Mouse (Mus musculus) ES-Bruce4 (cell line): Measurements from ENCODE around the gene Paxx. TPM values are rescaled to one million over a fixed set of nuclear protein-coding genes. Genes with fewer than 3 reads are reported as not detected.
A peak's percentile ranks its signal among the peaks of the same experiment; 100 is the strongest.

ENCODE experiments used
- H3K27ac ChIP-seq: 2 replicates; pipeline ENCODE4 v1.5.1; 2012; ENCODE audit warnings: low read length, inconsistent platforms; ENCODE audit not compliant: insufficient read depth
- H3K27me3 ChIP-seq: 2 replicates; pipeline ENCODE4 v1.6.1; 2012; ENCODE audit warnings: mild to moderate bottlenecking, low read length, inconsistent platforms; ENCODE audit not compliant: control insufficient read depth, poor library complexity, insufficient read depth, severe bottlenecking
- H3K36me3 ChIP-seq: 2 replicates; pipeline ENCODE4 v1.6.1; 2012; ENCODE audit warnings: inconsistent platforms, mild to moderate bottlenecking, low read length, moderate library complexity; ENCODE audit not compliant: control insufficient read depth, poor library complexity, insufficient read depth, severe bottlenecking
- H3K4me1 ChIP-seq: one replicate; pipeline ENCODE4 v1.8.1; 2011; ENCODE audit warnings: low read length; ENCODE audit not compliant: control insufficient read depth, insufficient read depth
- H3K4me3 ChIP-seq: 2 replicates; pipeline ENCODE4 v1.5.1; 2011; ENCODE audit warnings: low read depth, mild to moderate bottlenecking, low read length
- H3K9ac ChIP-seq: 2 replicates; pipeline ENCODE4 v1.6.1; 2012; ENCODE audit warnings: low read depth, mild to moderate bottlenecking, inconsistent platforms; ENCODE audit not compliant: poor library complexity, severe bottlenecking
- H3K9me3 ChIP-seq: replicated peaks from 2 replicates; pipeline ENCODE4 v1.6.1; 2012; ENCODE audit warnings: mild to moderate bottlenecking, low read length, inconsistent platforms; ENCODE audit not compliant: control insufficient read depth, poor library complexity, insufficient read depth, severe bottlenecking
- CTCF ChIP-seq: IDR thresholded peaks from one replicate; pipeline ENCODE4 v1.8.1; 2011; ENCODE audit warnings: low read depth, low read length
- EP300 ChIP-seq: IDR thresholded peaks from 2 replicates; pipeline ENCODE4 v1.6.1; 2011; ENCODE audit warnings: low read depth, low read length; ENCODE audit not compliant: insufficient read depth
- POLR2A ChIP-seq: IDR thresholded peaks from one replicate; pipeline ENCODE4 v1.8.1; 2011; ENCODE audit warnings: low read length; ENCODE audit not compliant: insufficient read depth
- polyA plus RNA-seq: library from polyadenylated mRNA; stranded (reverse); fragments of >200 nt; gene quantifications from 2 replicates; pipeline ENCODE4 v1.2.4, GENCODE M21; 2011; ENCODE audit warnings: low read depth; ENCODE audit not compliant: missing spikeins, insufficient read depth, insufficient read length

Paxx gene
- polyA plus RNA-seq, 1 experiment, result 3.7 TPM

- H3K27ac ChIP-seq, result no peak overlapping the region
- H3K4me1 ChIP-seq, result no peaks in the 10 kb centered on the region
Measured at GRCm38 (mm10) chr2:25497846-25498575, 37.1 kb upstream of the Paxx start.

GRCm38 (mm10) chr2:25496462-25496861 lies 35.6 kb upstream of the Paxx start:
- Histone ChIP-seq H3K9ac (no peak overlapping the region), H3K36me3 (no peaks in the 10 kb centered on the region), H3K27me3 (no peaks in the 10 kb centered on the region), H3K4me3 (no peak overlapping the region), H3K27ac (no peak overlapping the region), H3K4me1 (no peaks in the 10 kb centered on the region), H3K9me3 (no peaks in the 10 kb centered on the region)
- TF ChIP-seq CTCF (peak; percentile 43), POLR2A (no peak), EP300 (no peak)

More at GRCm38 (mm10) chr2:25497846-25498575, 37.1 kb upstream of the Paxx start:
- TF ChIP-seq EP300 (no peak), CTCF (no peak), POLR2A (no peak)
- H3K9ac ChIP-seq, result no peak overlapping the region
- H3K9me3 ChIP-seq, result no peaks in the 10 kb centered on the region
- H3K36me3 ChIP-seq, result no peaks in the 10 kb centered on the region
- H3K27me3 ChIP-seq, result no peaks in the 10 kb centered on the region
- H3K4me3 ChIP-seq, result no peak overlapping the region

GRCm38 (mm10) chr2:25493476-25493961 lies 32.6 kb upstream of the Paxx start, which contains the start of gene Lcn12:
TSS of gene Lcn12 (minus strand) at chr2:25493911.
- no peaks in the 10 kb centered on the region for H3K27me3 ChIP-seq
- H3K9ac ChIP-seq, result no peak within 1 kb of the TSS
- H3K9me3 ChIP-seq, result no peaks in the 10 kb centered on the region
- H3K4me3 ChIP-seq, result no peak within 1 kb of the TSS
- H3K4me1 ChIP-seq, result no peaks in the 10 kb centered on the region
- H3K36me3 ChIP-seq, result no peaks in the 10 kb centered on the region
- no peak within 1 kb of the TSS for H3K27ac ChIP-seq
- TF ChIP-seq EP300, result no peak
- no peak for TF ChIP-seq POLR2A
- TF ChIP-seq CTCF, result no peak

GRCm38 (mm10) chr2:25492988-25493387 lies 32.1 kb upstream of the Paxx start:
- Histone ChIP-seq H3K27me3 (no peaks in the 10 kb centered on the region), H3K9me3 (no peaks in the 10 kb centered on the region), H3K4me3 (no peak overlapping the region)

GRCm38 (mm10) chr2:25488671-25489068 lies 27.8 kb upstream of the Paxx start:
- Histone ChIP-seq H3K9me3 (no peaks in the 10 kb centered on the region), H3K4me3 (no peak overlapping the region), H3K36me3 (no peaks in the 10 kb centered on the region), H3K27me3 (no peaks in the 10 kb centered on the region), H3K27ac (no peak overlapping the region), H3K4me1 (no peaks in the 10 kb centered on the region), H3K9ac (no peak overlapping the region)
- TF ChIP-seq POLR2A, result no peak
- TF ChIP-seq EP300, result no peak
- no peak for TF ChIP-seq CTCF

More at GRCm38 (mm10) chr2:25492988-25493387, 32.1 kb upstream of the Paxx start:
- Histone ChIP-seq H3K9ac (no peak overlapping the region), H3K4me1 (no peaks in the 10 kb centered on the region), H3K36me3 (no peaks in the 10 kb centered on the region), H3K27ac (no peak overlapping the region)
- TF ChIP-seq EP300 (no peak), CTCF (no peak), POLR2A (no peak)
